Mouse (Mus musculus): Measurements from ENCODE around the gene Fam189a1. TPM values are rescaled to one million over a fixed set of nuclear protein-coding genes. Genes with fewer than 3 reads are reported as not detected.

The Fam189a1 gene
- polyA plus RNA-seq, 1 experiment from 2014 or later: 0.31 TPM

DNA sequence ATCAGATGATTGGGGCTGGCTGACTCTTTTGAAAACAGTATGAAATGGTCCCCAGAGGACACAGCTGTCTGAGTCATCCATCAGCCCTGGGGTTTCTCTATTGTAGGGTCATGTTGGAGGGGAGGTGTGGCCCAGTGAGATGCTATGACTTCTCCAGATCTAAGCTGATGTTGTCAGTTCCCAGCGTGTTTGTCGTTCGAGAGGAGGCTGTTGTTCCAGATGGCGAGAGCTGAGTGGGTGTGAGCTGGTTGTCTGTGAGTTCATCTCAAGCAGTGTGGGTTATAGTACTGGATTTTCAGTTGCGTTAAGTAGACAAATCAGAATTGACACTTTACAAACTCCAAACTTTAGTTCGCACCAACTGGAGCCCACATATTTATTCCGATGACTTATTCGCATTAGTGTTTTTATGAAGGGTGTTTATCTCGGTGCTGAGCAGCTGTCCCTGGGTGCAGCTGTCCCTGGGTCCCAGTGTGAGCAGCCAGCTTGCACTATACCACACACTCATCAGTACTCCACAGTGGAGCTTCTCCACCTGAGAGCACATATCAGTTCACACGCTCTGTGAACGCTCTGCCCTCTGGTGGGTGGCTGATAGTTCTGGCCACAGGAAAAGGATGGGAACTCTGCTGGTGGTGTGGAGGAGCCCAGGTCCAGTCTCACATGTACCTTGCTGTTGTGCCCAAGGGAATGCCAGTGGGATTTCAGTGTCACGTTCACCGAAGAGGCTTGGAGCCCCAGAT lies 446.7 kb downstream of the Fam189a1 start:
- Histone ChIP-seq H3K27me3 (no peaks in the 10 kb centered on the region), H3K4me3 (no peak overlapping the region), H3K9ac (no peak overlapping the region), H3K9me3 (replicated peaks) (no peaks in the 10 kb centered on the region), H3K4me1 (replicated peaks) (no peaks in the 10 kb centered on the region), H3K36me3 (no peaks in the 10 kb centered on the region), H3K27ac (no peak overlapping the region), H3K4me2 (no peak overlapping the region)
- ATAC-seq (replicated peaks; ENCODE audit: insufficient number of reproducible peaks, insufficient read depth, low FRiP score, low read depth): no peak
- WGBS: 78% methylated on average over 13 of the region's 13 CpGs

DNA sequence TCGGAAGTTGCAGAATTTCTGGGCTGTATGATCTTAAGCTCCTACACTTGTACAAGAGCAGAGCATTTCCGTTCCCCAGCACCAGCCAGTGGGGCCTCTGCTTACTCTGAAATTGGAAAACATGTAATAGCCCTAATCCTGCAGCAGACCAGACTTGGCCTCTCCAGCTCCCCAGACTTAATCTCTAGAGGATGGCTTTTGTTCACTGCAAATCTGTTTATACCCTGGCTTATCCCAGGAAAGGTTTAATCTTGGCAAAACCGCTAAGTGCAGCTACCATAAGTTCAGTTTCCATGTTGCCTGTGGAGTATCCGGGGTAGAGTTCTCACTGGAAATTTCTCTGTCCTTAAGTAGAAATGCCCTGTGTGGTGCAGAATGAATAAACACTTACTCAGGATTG lies 448.2 kb downstream of the Fam189a1 start:
- Histone ChIP-seq H3K4me2 (no peak overlapping the region), H3K27me3 (no peaks in the 10 kb centered on the region), H3K9me3 (replicated peaks) (no peaks in the 10 kb centered on the region), H3K27ac (no peak overlapping the region), H3K4me1 (replicated peaks) (no peaks in the 10 kb centered on the region), H3K4me3 (no peak overlapping the region), H3K36me3 (no peaks in the 10 kb centered on the region), H3K9ac (no peak overlapping the region)
- 74% methylated on average over 4 of the region's 4 CpGs for WGBS
- ATAC-seq (replicated peaks; ENCODE audit: insufficient number of reproducible peaks, insufficient read depth, low FRiP score, low read depth): no peak

Small RNAs within 50 kb of the gene (microRNA-seq; reads per million reads assigned to microRNA genes)
- gene Gm25249: not detected
